In the genomic region with DNA sequence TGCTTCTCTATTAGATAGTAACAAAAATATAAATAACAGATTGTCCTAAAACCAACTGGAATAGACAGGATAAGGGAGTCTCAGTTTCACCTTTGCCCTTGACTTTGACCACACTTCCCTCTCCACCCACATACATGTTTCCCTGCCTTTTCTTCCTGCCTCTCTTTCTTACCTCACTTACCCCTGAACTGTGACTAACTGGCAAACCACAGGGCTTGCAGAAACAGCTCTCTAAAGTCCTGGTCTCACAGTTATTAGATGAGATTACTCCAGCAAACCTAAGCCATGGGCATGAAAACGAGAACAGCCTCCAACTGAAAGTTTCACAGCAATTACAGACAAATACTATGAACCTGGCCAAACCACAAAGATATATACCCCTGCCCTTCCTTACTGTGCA, we compare ENCODE assay signal across 19 mouse cellular contexts.
"Had no signal": no experiment of that assay in that cellular context is flagged by ENCODE, and none has a peak within 500 bp of the region (broad histone marks: within the 10 kb centered on the region; RNA-seq: fewer than 3 reads in every experiment).

No protein-coding gene starts in this region.

- H3K9ac ChIP-seq: liver, embryonic 13.5 days; midbrain, embryonic 12.5 days; neural tube, embryonic 12.5 days; neural tube, embryonic 15.5 days had no signal

- H3K9me3 ChIP-seq: liver, embryonic 13.5 days; midbrain, embryonic 12.5 days; neural tube, embryonic 12.5 days; neural tube, embryonic 15.5 days had no signal

- H3K36me3 ChIP-seq: liver, embryonic 13.5 days; midbrain, embryonic 12.5 days; neural tube, embryonic 12.5 days; neural tube, embryonic 15.5 days had no signal

- H3K27me3 ChIP-seq: liver, embryonic 13.5 days; midbrain, embryonic 12.5 days; neural tube, embryonic 12.5 days; neural tube, embryonic 15.5 days had no signal

- H3K4me2 ChIP-seq: liver, embryonic 13.5 days; midbrain, embryonic 12.5 days; neural tube, embryonic 12.5 days; neural tube, embryonic 15.5 days had no signal

- DNase-seq: kidney, adult 18-20 months; kidney, postnatal 25 days; layer of hippocampus, adult 9-11 months; liver, embryonic 13.5 days; lung, adult 2 months; lung, postnatal 14 days; lung, postnatal 4 days; right cerebral cortex, adult 18-20 months; right cerebral cortex, postnatal 14 days; right cerebral cortex, postnatal 4 days; thymus, adult 18-20 months; thymus, postnatal 36 days had no signal

- H3K4me1 ChIP-seq: liver, embryonic 13.5 days; neural tube, embryonic 12.5 days; neural tube, embryonic 15.5 days had no signal

- H3K27ac ChIP-seq: kidney, postnatal 0 days; layer of hippocampus, adult 2 months; left cerebral cortex, adult 2 months; liver, embryonic 13.5 days; midbrain, embryonic 12.5 days; neural tube, embryonic 12.5 days; neural tube, embryonic 15.5 days; stomach, postnatal 0 days had no signal

- H3K4me3 ChIP-seq: layer of hippocampus, adult 2 months; left cerebral cortex, adult 2 months; liver, embryonic 13.5 days; midbrain, embryonic 12.5 days; neural tube, embryonic 12.5 days; neural tube, embryonic 15.5 days had no signal
